Mouse (Mus musculus) testis, adult 2 months (tissue): ENCODE measurements around the gene Cd40lg. TPM values are rescaled to one million over a fixed set of nuclear protein-coding genes. Genes with fewer than 3 reads are reported as not detected.

Experiments used
- H3K27ac ChIP-seq: fragments of 200-500 bp; 2 replicates; pipeline ENCODE4 v1.5.1; 2012; ENCODE audit warnings: low read depth, low read length; ENCODE audit not compliant: control insufficient read depth, insufficient read depth
- H3K27me3 ChIP-seq: fragments of 200-500 bp; 2 replicates; pipeline ENCODE4 v1.6.1; 2012; ENCODE audit warnings: mild to moderate bottlenecking, low read length, moderate library complexity; ENCODE audit not compliant: control insufficient read depth, insufficient read depth
- H3K36me3 ChIP-seq: fragments of 200-500 bp; 2 replicates; pipeline ENCODE4 v1.6.1; 2012; ENCODE audit warnings: mild to moderate bottlenecking, low read length; ENCODE audit not compliant: control insufficient read depth, insufficient read depth
- H3K4me1 ChIP-seq: fragments of 200-500 bp; 2 replicates; pipeline ENCODE4 v1.6.1; 2012; ENCODE audit warnings: low read length; ENCODE audit not compliant: control insufficient read depth, insufficient read depth
- H3K4me3 ChIP-seq: fragments of 200-500 bp; 2 replicates; pipeline ENCODE4 v1.5.1; 2012; ENCODE audit warnings: low read depth, mild to moderate bottlenecking, low read length, moderate library complexity, mixed read lengths; ENCODE audit not compliant: control insufficient read depth
- CTCF ChIP-seq: fragments of 200-500 bp; IDR thresholded peaks from 2 replicates; pipeline ENCODE4 v1.5.1; 2012; ENCODE audit warnings: low read depth, mild to moderate bottlenecking, inconsistent platforms, low read length, moderate library complexity; ENCODE audit not compliant: control insufficient read depth, insufficient read depth, insufficient replicate concordance
- POLR2A ChIP-seq: fragments of 200-500 bp; IDR thresholded peaks from 2 replicates; pipeline ENCODE4 v1.6.1; 2012; ENCODE audit warnings: low read depth, mild to moderate bottlenecking, inconsistent platforms, low read length, moderate library complexity; ENCODE audit not compliant: control insufficient read depth
- polyA plus RNA-seq: library from polyadenylated mRNA; depleted of rRNA; stranded (reverse); fragments of >200 nt; gene quantifications from 2 replicates; pipeline ENCODE4 v1.2.3, GENCODE M21; 2012; rRNA removed

Gene Cd40lg
- polyA plus RNA-seq, result 0.13 and 0.16 TPM in 2 replicates

- no peak within 1 kb of the TSS for H3K27ac ChIP-seq
- no peaks in the 10 kb centered on the region for H3K36me3 ChIP-seq
- TF ChIP-seq CTCF, result no peak
- no peaks in the 10 kb centered on the region for H3K4me1 ChIP-seq
- no peak within 1 kb of the TSS for H3K4me3 ChIP-seq
- H3K27me3 ChIP-seq, result no peaks in the 10 kb centered on the region
Measured at GRCm38 (mm10) chrX:57211876-57212275, at the start of gene Cd40lg. TSS of gene Cd40lg (plus strand) at chrX:57212143.

GRCm38 (mm10) chrX:57166549-57166948 is 45.4 kb upstream of the Cd40lg start:
- no peaks in the 10 kb centered on the region for H3K4me1 ChIP-seq
- no peak overlapping the region for H3K27ac ChIP-seq
- H3K36me3 ChIP-seq, result no peaks in the 10 kb centered on the region
- no peaks in the 10 kb centered on the region for H3K27me3 ChIP-seq
- no peak overlapping the region for H3K4me3 ChIP-seq
- TF ChIP-seq POLR2A, result no peak
- TF ChIP-seq CTCF, result no peak

GRCm38 (mm10) chrX:57171269-57171668 is 40.7 kb upstream of the Cd40lg start:
- no peak for TF ChIP-seq CTCF
- no peak for TF ChIP-seq POLR2A
- Histone ChIP-seq H3K4me3 (no peak overlapping the region), H3K27me3 (no peaks in the 10 kb centered on the region), H3K4me1 (no peaks in the 10 kb centered on the region), H3K36me3 (no peaks in the 10 kb centered on the region), H3K27ac (no peak overlapping the region)

GRCm38 (mm10) chrX:57177225-57177779 is 34.6 kb upstream of the Cd40lg start:
- Histone ChIP-seq H3K36me3 (no peaks in the 10 kb centered on the region), H3K4me1 (no peaks in the 10 kb centered on the region), H3K4me3 (no peak overlapping the region), H3K27ac (no peak overlapping the region), H3K27me3 (no peaks in the 10 kb centered on the region)
- TF ChIP-seq POLR2A (no peak), CTCF (no peak)

- TF ChIP-seq POLR2A (no peak), CTCF (no peak)
- H3K27me3 ChIP-seq, result no peaks in the 10 kb centered on the region
- H3K4me1 ChIP-seq, result no peaks in the 10 kb centered on the region
- H3K4me3 ChIP-seq, result no peak overlapping the region
- H3K36me3 ChIP-seq, result no peaks in the 10 kb centered on the region
- H3K27ac ChIP-seq, result no peak overlapping the region
Measured at GRCm38 (mm10) chrX:57182470-57182869, 29.5 kb upstream of the Cd40lg start.

GRCm38 (mm10) chrX:57183359-57183758 is 28.6 kb upstream of the Cd40lg start:
- no peaks in the 10 kb centered on the region for H3K36me3 ChIP-seq

GRCm38 (mm10) chrX:57187301-57187700 is 24.6 kb upstream of the Cd40lg start:
- no peaks in the 10 kb centered on the region for H3K27me3 ChIP-seq
- H3K4me1 ChIP-seq, result no peaks in the 10 kb centered on the region
- no peak overlapping the region for H3K4me3 ChIP-seq
- no peak overlapping the region for H3K27ac ChIP-seq
- no peaks in the 10 kb centered on the region for H3K36me3 ChIP-seq
- TF ChIP-seq POLR2A (no peak), CTCF (no peak)

More at GRCm38 (mm10) chrX:57183359-57183758, 28.6 kb upstream of the Cd40lg start:
- Histone ChIP-seq H3K4me3 (no peak overlapping the region), H3K4me1 (no peaks in the 10 kb centered on the region), H3K27me3 (no peaks in the 10 kb centered on the region), H3K27ac (no peak overlapping the region)
- TF ChIP-seq CTCF, result no peak
- TF ChIP-seq POLR2A, result no peak

- Histone ChIP-seq H3K27me3 (no peaks in the 10 kb centered on the region), H3K36me3 (no peaks in the 10 kb centered on the region), H3K4me1 (no peaks in the 10 kb centered on the region), H3K4me3 (no peak overlapping the region), H3K27ac (no peak overlapping the region)
- TF ChIP-seq POLR2A (no peak), CTCF (no peak)
Measured at GRCm38 (mm10) chrX:57189335-57189734, 22.6 kb upstream of the Cd40lg start.
